Mouse (Mus musculus): ENCODE measurements at regions not wholly inside any gene's neighbourhood (a gene's known extent, or its start where the extent isn't known, plus 50 kb on each side); places are given as distances from the start of the nearest gene placed in this dataset.

GRCm38 (mm10) chr8:89758695-89759094, 589.4 kb downstream of the Tox3 start:
- TF ChIP-seq CTCF (IDR thresholded peaks at IDR 0.05; ENCODE audit: insufficient read depth, low read length): no peak
- no peak for TF ChIP-seq POLR2A (IDR thresholded peaks at IDR 0.05; ENCODE audit: borderline replicate concordance, extremely low read depth, low read depth, low read length)

Data from lung, adult 2 months (tissue).